Mouse (Mus musculus): ENCODE results near the gene Ankdd1b. TPM values are rescaled to one million over a fixed set of nuclear protein-coding genes. Genes with fewer than 3 reads are reported as not detected.

Gene Ankdd1b
- polyA plus RNA-seq, 1 experiment from 2014 or later: 0.21 TPM

DNA sequence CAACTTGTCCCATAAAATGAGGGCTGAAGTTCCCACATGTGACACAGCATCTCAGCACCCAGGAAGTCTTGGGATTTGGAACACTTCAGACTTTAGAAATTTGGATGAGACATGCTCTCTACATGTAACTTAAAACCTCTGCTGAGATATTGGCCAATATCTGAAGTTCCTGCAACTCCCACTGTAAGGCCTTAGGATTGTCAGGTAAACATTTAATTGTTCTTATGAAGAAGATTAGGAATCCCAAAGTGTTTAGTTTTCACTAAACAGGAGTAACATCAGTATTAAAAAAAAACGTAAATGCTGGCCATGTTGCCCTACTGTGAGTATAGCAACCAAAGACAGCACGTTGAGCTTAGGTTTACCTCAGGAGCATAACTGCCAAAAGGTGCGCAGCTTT lies 19.4 kb upstream of the Ankdd1b start, which contains the start of gene Gm17622:
Gm17622 (plus strand) TSS at position 301 of the 400 bp plus-strand sequence.
- Histone ChIP-seq H3K4me3 (no peak within 1 kb of the TSS), H3K27me3 (no peaks in the 10 kb centered on the region), H3K4me2 (no peak within 1 kb of the TSS), H3K9ac (no peak within 1 kb of the TSS), H3K4me1 (no peaks in the 10 kb centered on the region), H3K27ac (no peak within 1 kb of the TSS), H3K36me3 (peaks cover 27% of the 10 kb centered on the region), H3K9me3 (no peaks in the 10 kb centered on the region)
- WGBS: 92% methylated on average over 3 of the region's 3 CpGs
- ATAC-seq (ENCODE audit: insufficient number of reproducible peaks, insufficient read depth, low FRiP score, low TSS enrichment, low read depth): no peak

- 95% methylated on average over 6 of the region's 6 CpGs for WGBS
- Histone ChIP-seq H3K9ac (no peak overlapping the region), H3K4me3 (no peak overlapping the region), H3K27me3 (no peaks in the 10 kb centered on the region), H3K36me3 (peaks cover 46% of the 10 kb centered on the region), H3K9me3 (no peaks in the 10 kb centered on the region), H3K4me1 (no peaks in the 10 kb centered on the region), H3K4me2 (no peak overlapping the region), H3K27ac (no peak overlapping the region)
- no peak for ATAC-seq (ENCODE audit: insufficient number of reproducible peaks, insufficient read depth, low FRiP score, low TSS enrichment, low read depth)
Measured at GRCm38 (mm10) chr13:96487968-96488367, 17.0 kb upstream of the Ankdd1b start.

- Histone ChIP-seq H3K27ac (no peak overlapping the region), H3K9ac (no peak overlapping the region), H3K36me3 (peaks cover 53% of the 10 kb centered on the region), H3K9me3 (no peaks in the 10 kb centered on the region), H3K27me3 (no peaks in the 10 kb centered on the region), H3K4me2 (no peak overlapping the region), H3K4me3 (no peak overlapping the region), H3K4me1 (no peaks in the 10 kb centered on the region)
- no peak for ATAC-seq (ENCODE audit: insufficient number of reproducible peaks, insufficient read depth, low FRiP score, low TSS enrichment, low read depth)
- 88% methylated on average over 6 of the region's 6 CpGs for WGBS
Measured at GRCm38 (mm10) chr13:96487230-96487629, 16.2 kb upstream of the Ankdd1b start.

DNA sequence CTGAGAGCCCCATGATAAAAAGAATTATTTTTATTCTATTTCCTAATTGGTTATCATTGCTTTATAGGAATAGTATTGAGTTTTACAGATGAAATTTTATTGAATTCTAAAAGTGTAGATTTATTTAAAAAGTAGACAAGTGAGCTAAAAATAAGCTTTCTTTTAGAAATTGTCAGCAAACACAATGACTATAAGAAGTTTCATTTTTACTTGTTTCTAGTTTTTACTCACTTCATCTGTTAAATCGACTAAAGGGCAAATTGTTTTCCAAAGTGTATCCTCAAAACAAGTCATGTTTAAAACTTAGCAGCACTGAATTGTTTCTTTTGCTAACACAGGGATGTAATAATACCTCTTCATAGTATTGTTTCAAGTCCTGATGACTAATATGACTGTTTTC lies 8.0 kb upstream of the Ankdd1b start:
- no peak overlapping the region for H3K27ac ChIP-seq
- ATAC-seq (ENCODE audit: insufficient number of reproducible peaks, insufficient read depth, low FRiP score, low TSS enrichment, low read depth): no peak
- H3K27me3 ChIP-seq: no peaks in the 10 kb centered on the region
- H3K36me3 ChIP-seq: peaks cover 28% of the 10 kb centered on the region
- no peaks in the 10 kb centered on the region for H3K9me3 ChIP-seq
- no peak overlapping the region for H3K9ac ChIP-seq
- WGBS: 91% methylated on average over 1 of the region's 1 CpGs
- no peaks in the 10 kb centered on the region for H3K4me1 ChIP-seq
- H3K4me3 ChIP-seq: no peak overlapping the region
- no peak overlapping the region for H3K4me2 ChIP-seq

DNA sequence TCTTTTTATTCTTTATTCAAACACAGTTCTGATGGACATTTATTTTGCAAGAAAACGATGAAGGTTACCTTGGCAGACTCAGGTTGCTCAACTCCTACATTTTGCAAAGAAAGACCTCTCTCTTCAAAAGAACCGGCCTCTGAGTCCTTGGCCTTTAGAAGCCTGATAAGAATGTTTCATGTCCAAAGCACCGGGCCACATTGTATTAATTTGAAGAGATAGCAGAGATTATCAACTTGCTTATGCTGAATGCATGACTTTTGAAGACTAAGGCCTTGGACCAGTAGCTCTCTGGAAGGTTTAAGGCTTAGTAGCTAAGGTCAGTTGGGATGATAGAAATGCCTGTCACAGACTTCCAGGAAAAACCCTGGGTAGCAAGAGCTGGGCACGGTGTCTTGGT lies 6.2 kb upstream of the Ankdd1b start:
- no peak overlapping the region for H3K4me3 ChIP-seq
- H3K9ac ChIP-seq: no peak overlapping the region
- H3K27ac ChIP-seq: no peak overlapping the region
- no peaks in the 10 kb centered on the region for H3K27me3 ChIP-seq
- no peak overlapping the region for H3K4me2 ChIP-seq
- ATAC-seq (ENCODE audit: insufficient number of reproducible peaks, insufficient read depth, low FRiP score, low TSS enrichment, low read depth): no peak
- H3K9me3 ChIP-seq: no peaks in the 10 kb centered on the region
- 91% methylated on average over 4 of the region's 4 CpGs for WGBS
- H3K36me3 ChIP-seq: peaks cover 13% of the 10 kb centered on the region; the same call in 1 of the 2 replicates
- no peaks in the 10 kb centered on the region for H3K4me1 ChIP-seq

DNA sequence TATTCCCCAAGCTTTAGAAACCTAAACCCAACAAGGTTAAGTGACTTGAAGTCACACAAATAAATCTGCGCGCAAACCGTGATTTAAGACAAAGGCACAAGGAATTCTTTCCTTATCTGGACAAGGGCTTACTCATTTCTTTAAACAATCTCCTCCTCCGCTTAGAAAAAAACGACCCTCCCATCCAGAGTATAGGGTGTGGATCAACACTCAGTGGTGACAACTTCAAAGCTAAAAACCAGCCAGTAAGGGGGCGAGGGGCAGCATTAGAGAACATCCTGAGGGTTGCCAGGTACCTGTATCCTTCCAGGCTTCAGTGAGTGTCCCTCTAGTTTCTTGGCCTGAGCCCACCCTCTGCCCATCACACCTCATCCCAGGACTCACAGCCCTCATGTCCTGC lies 442 bp downstream of the Ankdd1b start:
- Histone ChIP-seq H3K9me3 (no peaks in the 10 kb centered on the region), H3K36me3 (no peaks in the 10 kb centered on the region), H3K4me2 (no peak overlapping the region), H3K27me3 (no peaks in the 10 kb centered on the region), H3K4me1 (no peaks in the 10 kb centered on the region), H3K27ac (no peak overlapping the region), H3K4me3 (no peak overlapping the region), H3K9ac (no peak overlapping the region)
- no peak for ATAC-seq (ENCODE audit: insufficient number of reproducible peaks, insufficient read depth, low FRiP score, low TSS enrichment, low read depth)
- WGBS: 88% methylated on average over 6 of the region's 6 CpGs

DNA sequence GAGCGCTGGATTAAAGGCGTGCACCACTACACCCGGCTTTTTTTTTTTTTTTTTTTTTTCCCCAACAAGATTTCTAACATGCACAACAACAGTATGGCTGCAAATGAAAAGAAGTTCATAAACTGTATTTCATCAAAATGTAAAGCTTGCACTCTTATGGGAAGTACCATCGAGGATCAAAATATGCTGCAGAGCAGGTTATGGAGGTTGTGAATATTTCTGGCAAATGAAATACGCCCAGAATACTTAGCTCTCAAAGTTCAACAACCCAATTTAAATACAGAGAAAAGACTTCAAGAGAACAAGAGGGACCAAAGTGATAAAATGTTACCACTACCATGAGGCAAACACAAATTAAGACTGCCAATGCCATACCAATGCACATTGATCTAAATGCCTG lies 2.3 kb downstream of the Ankdd1b start:
- Histone ChIP-seq H3K4me3 (no peak overlapping the region), H3K27me3 (no peaks in the 10 kb centered on the region), H3K9ac (no peak overlapping the region), H3K9me3 (no peaks in the 10 kb centered on the region), H3K4me2 (no peak overlapping the region), H3K27ac (no peak overlapping the region), H3K36me3 (no peaks in the 10 kb centered on the region), H3K4me1 (no peaks in the 10 kb centered on the region)
- no peak for ATAC-seq (ENCODE audit: insufficient number of reproducible peaks, insufficient read depth, low FRiP score, low TSS enrichment, low read depth)
- 79% methylated on average over 5 of the region's 5 CpGs for WGBS

GRCm38 (mm10) chr13:96465315-96465714 lies 5.7 kb downstream of the Ankdd1b start:
- ATAC-seq (ENCODE audit: insufficient number of reproducible peaks, insufficient read depth, low FRiP score, low TSS enrichment, low read depth): no peak

DNA sequence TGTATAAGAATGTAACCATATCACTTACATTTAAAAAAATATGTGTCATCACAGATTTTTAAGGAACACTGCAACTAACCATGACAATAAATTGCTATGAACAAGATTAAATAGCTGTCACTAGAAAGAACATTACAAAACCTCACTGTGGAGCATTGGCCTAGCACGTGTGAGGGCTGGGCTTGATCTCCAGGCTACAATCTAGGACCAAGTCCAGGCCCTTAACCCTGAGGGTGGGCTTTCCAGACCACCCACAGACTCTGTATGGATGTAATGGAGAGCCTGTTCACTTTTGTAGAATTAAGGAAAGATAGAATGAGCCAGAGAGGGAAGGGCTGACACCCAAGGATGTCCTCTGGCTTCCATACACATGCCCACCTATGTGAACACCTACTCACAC lies 8.4 kb downstream of the Ankdd1b start:
- no peak for ATAC-seq (ENCODE audit: insufficient number of reproducible peaks, insufficient read depth, low FRiP score, low TSS enrichment, low read depth)
- 56% methylated on average over 1 of the region's 1 CpGs for WGBS

More at GRCm38 (mm10) chr13:96465315-96465714, 5.7 kb downstream of the Ankdd1b start:
- H3K4me3 ChIP-seq: no peak overlapping the region
- no peaks in the 10 kb centered on the region for H3K9me3 ChIP-seq
- peaks cover 4% of the 10 kb centered on the region; the same call in 1 of the 2 replicates for H3K4me1 ChIP-seq
- H3K9ac ChIP-seq: no peak overlapping the region
- H3K36me3 ChIP-seq: no peaks in the 10 kb centered on the region
- H3K4me2 ChIP-seq: no peak overlapping the region
- no peak overlapping the region for H3K27ac ChIP-seq
- WGBS: 64% methylated on average over 5 of the region's 5 CpGs
- H3K27me3 ChIP-seq: no peaks in the 10 kb centered on the region

DNA sequence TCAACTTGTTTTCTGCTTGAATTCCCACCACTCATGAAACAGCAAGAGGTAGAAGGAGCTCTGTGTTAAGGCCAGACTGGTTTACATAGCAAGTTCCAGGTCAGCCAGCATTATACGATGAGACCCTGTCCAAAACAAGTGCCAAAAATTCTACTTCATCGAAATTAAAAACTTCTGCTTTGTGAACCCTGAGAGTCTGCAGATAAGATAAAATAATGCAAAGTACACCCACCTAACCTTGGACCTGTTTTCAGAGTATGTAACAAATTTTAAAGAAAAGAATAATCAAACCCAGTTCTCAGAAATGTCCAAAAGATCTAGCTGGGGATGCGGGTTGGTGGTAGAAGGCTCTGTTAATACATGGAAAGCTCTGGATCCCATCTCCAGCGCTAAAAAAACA lies 12.4 kb downstream of the Ankdd1b start:
- Histone ChIP-seq H3K9me3 (no peaks in the 10 kb centered on the region), H3K9ac (no peak overlapping the region), H3K27me3 (no peaks in the 10 kb centered on the region), H3K4me1 (peaks cover 16% of the 10 kb centered on the region), H3K4me2 (no peak overlapping the region), H3K27ac (peak overlapping the region; percentile 68; the same call in 1 of the 2 replicates), H3K4me3 (no peak overlapping the region), H3K36me3 (no peaks in the 10 kb centered on the region)
- WGBS: 75% methylated on average over 4 of the region's 4 CpGs
- ATAC-seq (ENCODE audit: insufficient number of reproducible peaks, insufficient read depth, low FRiP score, low TSS enrichment, low read depth): no peak

More for the DNA sequence above, 8.4 kb downstream of the Ankdd1b start:
- Histone ChIP-seq H3K4me3 (no peak overlapping the region), H3K9me3 (no peaks in the 10 kb centered on the region), H3K4me1 (peaks cover 12% of the 10 kb centered on the region), H3K27me3 (no peaks in the 10 kb centered on the region), H3K9ac (no peak overlapping the region), H3K27ac (no peak overlapping the region), H3K36me3 (no peaks in the 10 kb centered on the region), H3K4me2 (no peak overlapping the region)

GRCm38 (mm10) chr13:96458018-96458417 lies 13.0 kb downstream of the Ankdd1b start:
- Histone ChIP-seq H3K4me3 (no peak overlapping the region), H3K9ac (no peak overlapping the region), H3K36me3 (no peaks in the 10 kb centered on the region), H3K4me2 (no peak overlapping the region), H3K27me3 (no peaks in the 10 kb centered on the region), H3K9me3 (no peaks in the 10 kb centered on the region), H3K4me1 (peaks cover 16% of the 10 kb centered on the region), H3K27ac (peak overlapping the region; percentile 68; the same call in 1 of the 2 replicates)
- ATAC-seq (ENCODE audit: insufficient number of reproducible peaks, insufficient read depth, low FRiP score, low TSS enrichment, low read depth): no peak
- 47% methylated on average over 5 of the region's 5 CpGs for WGBS

- H3K4me3 ChIP-seq: no peak overlapping the region
- peaks cover 16% of the 10 kb centered on the region for H3K4me1 ChIP-seq
- no peak overlapping the region for H3K4me2 ChIP-seq
- 0 out of 2 replicates have a peak overlapping the region, but pooled peaks have one; percentile 68 for H3K27ac ChIP-seq
- no peak for ATAC-seq (ENCODE audit: insufficient number of reproducible peaks, insufficient read depth, low FRiP score, low TSS enrichment, low read depth)
- WGBS: 91% methylated on average over 5 of the region's 5 CpGs
- H3K9ac ChIP-seq: no peak overlapping the region
- H3K27me3 ChIP-seq: no peaks in the 10 kb centered on the region
- no peaks in the 10 kb centered on the region for H3K36me3 ChIP-seq
- H3K9me3 ChIP-seq: no peaks in the 10 kb centered on the region
Measured at GRCm38 (mm10) chr13:96457566-96457965, 13.4 kb downstream of the Ankdd1b start.
